Mouse (Mus musculus) frontal cortex, postnatal 25 days (tissue): Measurements from ENCODE around the gene 2310034G01Rik.

ENCODE experiments used
- DNase-seq, 2 experiments: peaks; one replicate each; pipeline ENCODE4 v3.0.0; 2022; ENCODE audit warnings: low spot score in 2 of 2

The 2310034G01Rik gene

GRCm38 (mm10) chr19:46358381-46358780, 8.3 kb upstream of the 2310034G01Rik start:
- DNase-seq = no peak

GRCm38 (mm10) chr19:46357344-46358280, 7.5 kb upstream of the 2310034G01Rik start:
- no peak for DNase-seq

GRCm38 (mm10) chr19:46356701-46357138, 6.6 kb upstream of the 2310034G01Rik start:
- peak; percentile 72 to 83 for DNase-seq

GRCm38 (mm10) chr19:46349550-46349949, 552 bp downstream of the 2310034G01Rik start:
- no peak for DNase-seq

- DNase-seq = peak; percentile 70 to 85
These were observed 1.2 kb downstream of the 2310034G01Rik start for GRCm38 (mm10) chr19:46348761-46349458.

- DNase-seq = no peak
These were observed 2.0 kb downstream of the 2310034G01Rik start for GRCm38 (mm10) chr19:46347936-46348668.

GRCm38 (mm10) chr19:46347146-46347545, 3.0 kb downstream of the 2310034G01Rik start:
- DNase-seq = no peak

- no peak for DNase-seq
These were observed 5.2 kb downstream of the 2310034G01Rik start for GRCm38 (mm10) chr19:46344710-46345419.

GRCm38 (mm10) chr19:46339287-46339971, 10.7 kb downstream of the 2310034G01Rik start:
- DNase-seq = no peak

- DNase-seq = no peak
These were observed 11.2 kb downstream of the 2310034G01Rik start for GRCm38 (mm10) chr19:46338942-46339286.

GRCm38 (mm10) chr19:46338331-46338936, 11.7 kb downstream of the 2310034G01Rik start, which contains the start of gene Cuedc2:
Gene Cuedc2, minus strand, starts transcription at chr19:46338702.
- peak; percentile 99 for DNase-seq

GRCm38 (mm10) chr19:46337719-46338330, 12.3 kb downstream of the 2310034G01Rik start:
- no peak for DNase-seq

GRCm38 (mm10) chr19:46333906-46334305, 16.2 kb downstream of the 2310034G01Rik start:
- no peak for DNase-seq

- DNase-seq = no peak
These were observed 17.3 kb downstream of the 2310034G01Rik start for GRCm38 (mm10) chr19:46332721-46333339.

- no peak for DNase-seq
These were observed 18.2 kb downstream of the 2310034G01Rik start for GRCm38 (mm10) chr19:46331936-46332335.

GRCm38 (mm10) chr19:46331326-46331725, 18.8 kb downstream of the 2310034G01Rik start:
- DNase-seq = no peak

GRCm38 (mm10) chr19:46330696-46331095, 19.4 kb downstream of the 2310034G01Rik start:
- DNase-seq = no peak

GRCm38 (mm10) chr19:46329951-46330350, 20.2 kb downstream of the 2310034G01Rik start:
- DNase-seq = peak; percentile 66 to 71

- DNase-seq = no peak
These were observed 21.0 kb downstream of the 2310034G01Rik start for GRCm38 (mm10) chr19:46329031-46329641.
